Mouse (Mus musculus) spleen, adult 2 months (tissue): ENCODE results near the gene Stxbp4.

Source experiments
- CTCF ChIP-seq: fragments of 200-500 bp; IDR thresholded peaks from 2 replicates; pipeline ENCODE4 v1.5.1; 2011; ENCODE audit warnings: mild to moderate bottlenecking, inconsistent platforms; ENCODE audit not compliant: insufficient read depth, insufficient read length, insufficient replicate concordance; ENCODE audit errors: extremely low read depth
- POLR2A ChIP-seq: fragments of 200-500 bp; IDR thresholded peaks from 2 replicates; pipeline ENCODE4 v1.6.1; 2011; ENCODE audit warnings: low read depth, low read length, inconsistent platforms

GRCm38 (mm10) chr11:90575491-90576048 is 62.3 kb downstream of the Stxbp4 start:
- no peak for TF ChIP-seq CTCF
- TF ChIP-seq POLR2A: no peak
